Mouse (Mus musculus): Measurements from ENCODE around the gene Pik3c2b.

Pik3c2b gene

DNA sequence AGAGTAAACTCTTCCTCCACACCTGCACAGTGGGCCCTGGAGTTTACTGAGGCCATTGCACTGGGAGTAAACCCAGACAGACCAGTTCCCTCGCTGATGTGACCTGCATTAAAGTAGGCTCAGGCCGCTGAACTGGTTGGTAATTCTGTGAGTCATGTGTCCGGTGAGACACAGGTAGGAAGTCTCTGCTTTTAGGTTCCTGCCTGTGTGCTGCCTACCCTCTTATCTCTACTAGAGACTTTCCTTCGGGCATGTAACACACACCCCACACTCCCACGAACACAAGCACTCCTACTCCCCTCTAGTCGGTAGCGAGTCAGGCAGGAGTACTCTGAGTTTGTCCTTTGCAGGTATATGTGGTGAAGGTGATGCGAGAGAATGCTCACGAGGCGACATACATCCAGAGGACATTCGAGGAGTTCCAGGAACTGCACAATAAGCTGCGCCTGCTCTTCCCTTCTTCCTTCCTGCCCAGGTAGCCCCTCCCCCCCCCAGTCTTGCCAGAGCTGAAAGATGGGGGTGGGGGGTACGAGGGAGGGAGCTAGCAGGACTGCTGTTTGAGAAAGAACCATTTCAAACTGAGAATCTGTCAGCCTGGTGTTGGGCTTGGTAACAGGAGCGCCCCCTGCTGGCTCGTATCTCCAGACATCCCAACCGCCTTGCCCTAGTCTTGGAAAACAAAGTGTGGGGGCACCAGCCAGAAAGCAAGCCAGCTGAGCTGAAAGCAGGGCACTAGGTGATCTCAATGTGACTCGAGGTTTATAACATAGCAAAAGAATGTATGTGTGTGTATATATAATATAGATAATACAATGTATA lies 55.7 kb downstream of the Pik3c2b start:
- DNase-seq (ENCODE audit: low spot score in 2 of 2), result peak; percentile 35 to 65

DNA sequence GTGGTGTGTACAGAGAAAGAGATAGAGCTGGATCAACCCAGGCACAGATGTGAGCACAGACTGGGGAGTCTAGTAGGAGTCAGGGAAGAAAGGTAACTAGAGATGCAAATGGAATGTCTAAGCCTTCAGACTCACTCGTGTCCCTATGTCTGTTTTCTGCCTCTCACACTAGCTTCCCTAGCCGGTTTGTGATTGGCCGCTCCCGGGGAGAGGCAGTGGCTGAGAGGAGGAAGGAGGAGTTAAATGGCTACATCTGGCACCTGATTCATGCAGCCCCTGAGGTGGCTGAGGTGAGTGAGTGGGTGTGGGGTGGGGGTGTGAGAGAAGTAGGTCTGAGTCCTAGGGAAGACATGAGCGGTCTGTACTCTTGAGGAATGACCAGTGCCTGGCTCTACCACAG lies 56.6 kb downstream of the Pik3c2b start:
- no peak for DNase-seq (ENCODE audit: low spot score in 2 of 2)

- DNase-seq (ENCODE audit: low spot score in 2 of 2), result no peak
These were observed 57.8 kb downstream of the Pik3c2b start for GRCm38 (mm10) chr1:133103315-133103714.

- no peak for DNase-seq (ENCODE audit: low spot score in 2 of 2)
These were observed 58.4 kb downstream of the Pik3c2b start for GRCm38 (mm10) chr1:133103871-133104270.

DNA sequence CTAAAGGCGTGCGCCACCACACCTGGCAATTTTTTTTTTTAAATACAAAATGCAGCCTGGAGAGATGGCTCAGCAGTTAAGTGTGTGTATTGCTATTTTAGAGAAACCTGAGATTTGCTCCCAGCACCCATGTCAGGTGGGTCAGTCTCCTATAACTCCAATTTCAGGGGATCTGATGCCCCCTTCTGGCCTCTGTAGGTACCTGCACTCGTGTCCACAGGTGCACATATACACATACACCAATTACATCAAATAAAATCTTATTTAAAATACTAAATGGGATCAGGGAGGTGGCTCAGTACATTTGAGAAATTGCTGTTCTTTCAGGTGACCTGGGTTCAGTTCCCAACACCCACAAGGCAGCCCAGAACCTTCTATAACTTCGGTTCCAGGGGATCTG lies 70.6 kb downstream of the Pik3c2b start:
- DNase-seq (ENCODE audit: low spot score in 2 of 2), result no peak

- no peak for DNase-seq (ENCODE audit: low spot score in 2 of 2)
These were observed 72.7 kb downstream of the Pik3c2b start for GRCm38 (mm10) chr1:133118127-133118526.

GRCm38 (mm10) chr1:133118844-133119243 lies 73.4 kb downstream of the Pik3c2b start:
- DNase-seq (ENCODE audit: low spot score in 2 of 2), result no peak

DNA sequence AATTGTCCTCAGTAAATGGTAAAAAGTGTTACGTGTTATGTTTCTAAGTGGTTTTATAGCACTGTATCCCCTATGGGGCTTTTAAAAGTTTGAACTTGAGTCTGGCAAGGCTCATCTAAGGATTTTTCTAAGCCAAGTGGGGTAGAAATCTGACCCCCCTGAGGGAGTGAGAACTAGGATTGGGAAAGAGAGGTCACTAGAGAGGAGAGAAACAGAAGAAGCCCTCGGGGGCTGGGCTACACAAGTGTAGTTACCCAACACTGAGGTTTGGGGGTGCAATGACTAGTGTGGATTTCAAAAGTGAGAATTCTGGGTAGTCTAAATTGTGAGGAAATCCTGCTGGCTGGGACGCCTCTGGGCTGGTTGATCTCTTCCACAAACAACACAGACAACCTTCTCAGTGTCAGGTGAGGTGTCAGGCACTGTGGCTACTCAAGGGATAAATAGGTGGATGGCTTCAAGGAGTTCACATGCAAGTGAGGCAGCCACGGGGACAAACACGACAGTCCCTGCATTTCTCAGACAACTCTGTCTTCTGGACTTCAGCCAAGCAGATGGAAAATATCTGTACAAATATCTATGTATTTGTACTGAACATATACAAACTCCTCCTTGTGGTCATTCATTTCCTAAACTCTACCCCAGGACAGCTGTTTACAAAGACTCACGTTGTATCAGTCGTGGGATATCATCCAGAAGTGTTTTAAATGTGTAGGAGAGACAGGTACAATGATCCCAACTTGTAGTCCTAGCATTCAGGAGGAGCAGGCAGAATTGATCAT lies 74.7 kb downstream of the Pik3c2b start:
- DNase-seq (ENCODE audit: low spot score in 2 of 2), result peak in 1 of 2 experiments; percentile 5

- no peak for DNase-seq (ENCODE audit: low spot score in 2 of 2)
These were observed 75.8 kb downstream of the Pik3c2b start for GRCm38 (mm10) chr1:133121246-133121645.

- no peak for DNase-seq (ENCODE audit: low spot score in 2 of 2)
These were observed 78.7 kb downstream of the Pik3c2b start for GRCm38 (mm10) chr1:133124137-133124536.

GRCm38 (mm10) chr1:133125640-133126364 lies 80.3 kb downstream of the Pik3c2b start:
- no peak for DNase-seq (ENCODE audit: low spot score in 2 of 2)

DNA sequence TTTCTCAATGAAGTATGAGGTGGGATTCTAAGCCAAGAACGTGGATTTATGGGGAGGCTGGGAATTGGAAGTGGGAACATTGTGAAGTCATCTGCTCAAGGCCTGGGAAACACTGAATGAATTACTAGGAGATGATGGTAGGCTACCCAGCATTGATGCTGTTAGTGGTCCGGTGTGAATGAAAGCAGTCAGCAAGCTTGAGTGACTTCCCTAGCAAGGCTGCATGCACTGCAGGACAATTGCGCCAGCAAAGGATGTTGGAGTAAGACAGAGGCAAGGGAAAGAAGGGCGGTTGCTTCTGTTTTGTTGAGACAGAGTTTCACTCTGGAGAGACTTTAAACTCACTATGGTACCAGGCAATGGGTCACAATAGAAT lies 80.9 kb downstream of the Pik3c2b start:
- no peak for DNase-seq (ENCODE audit: low spot score in 2 of 2)

DNA sequence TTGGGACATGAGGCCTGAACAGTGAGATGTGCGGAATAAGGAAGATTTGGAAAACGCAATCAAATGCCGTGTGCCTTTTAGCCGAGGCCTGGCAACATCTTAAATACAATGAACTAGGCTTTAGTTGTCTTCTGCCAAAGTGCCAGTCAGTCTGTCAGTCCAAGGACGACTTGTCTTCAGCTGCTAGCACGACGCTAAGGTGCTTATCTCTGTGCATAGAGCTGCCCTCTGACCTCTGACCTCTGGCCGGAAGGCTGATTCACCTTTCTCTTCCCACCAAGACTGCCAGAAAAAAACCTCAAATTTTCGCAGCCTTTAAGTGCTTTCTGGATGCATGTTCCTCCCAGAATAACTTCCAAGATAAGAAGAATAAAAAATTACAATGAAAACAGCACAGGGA lies 81.9 kb downstream of the Pik3c2b start:
- DNase-seq (ENCODE audit: low spot score in 2 of 2), result no peak

GRCm38 (mm10) chr1:133129471-133130221 lies 84.2 kb downstream of the Pik3c2b start:
- no peak for DNase-seq (ENCODE audit: low spot score in 2 of 2)

GRCm38 (mm10) chr1:133130638-133131560 lies 85.4 kb downstream of the Pik3c2b start, which contains the start of gene Ppp1r15b:
Gene Ppp1r15b (plus strand): TSS chr1:133131143.
- DNase-seq (ENCODE audit: low spot score in 2 of 2), result peak; percentile 99 to 100

GRCm38 (mm10) chr1:133131561-133131905 lies 86.1 kb downstream of the Pik3c2b start:
- DNase-seq (ENCODE audit: low spot score in 2 of 2), result no peak

GRCm38 (mm10) chr1:133131936-133132335 lies 86.5 kb downstream of the Pik3c2b start:
- peak in 1 of 2 experiments; percentile 26 for DNase-seq (ENCODE audit: low spot score in 2 of 2)

DNA sequence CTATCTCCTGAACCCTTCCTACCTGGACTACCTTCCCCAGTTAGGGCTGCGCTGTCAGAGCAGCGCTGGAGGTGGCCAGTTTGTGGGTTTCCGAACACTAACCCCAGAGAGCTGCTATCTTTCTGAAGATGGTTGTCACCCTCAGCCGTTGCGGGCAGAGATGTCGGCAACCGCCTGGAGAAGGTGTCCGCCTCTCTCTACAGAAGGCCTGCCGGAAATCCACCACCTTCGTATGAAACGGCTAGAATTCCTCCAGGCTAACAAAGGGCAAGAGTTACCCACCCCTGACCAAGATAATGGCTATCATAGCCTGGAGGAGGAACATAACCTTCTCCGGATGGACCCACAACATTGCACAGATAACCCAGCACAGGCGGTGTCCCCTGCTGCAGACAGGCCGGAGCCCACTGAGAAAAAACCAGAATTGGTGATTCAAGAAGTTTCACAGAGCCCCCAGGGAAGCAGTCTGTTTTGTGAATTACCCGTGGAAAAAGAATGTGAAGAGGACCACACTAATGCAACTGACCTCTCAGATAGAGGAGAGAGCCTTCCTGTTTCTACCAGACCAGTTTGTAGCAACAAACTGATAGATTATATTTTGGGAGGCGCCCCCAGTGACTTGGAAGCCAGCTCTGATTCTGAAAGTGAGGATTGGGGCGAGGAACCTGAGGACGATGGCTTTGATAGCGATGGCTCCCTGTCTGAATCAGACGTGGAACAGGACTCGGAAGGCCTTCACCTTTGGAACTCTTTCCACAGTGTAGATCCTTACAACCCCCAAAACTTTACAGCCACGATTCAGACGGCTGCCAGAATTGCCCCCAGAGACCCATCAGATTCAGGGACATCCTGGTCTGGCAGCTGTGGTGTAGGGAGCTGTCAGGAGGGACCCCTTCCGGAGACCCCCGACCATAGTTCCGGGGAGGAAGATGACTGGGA lies 87.2 kb downstream of the Pik3c2b start:
- peak in 1 of 2 experiments; percentile 9 for DNase-seq (ENCODE audit: low spot score in 2 of 2)

DNA sequence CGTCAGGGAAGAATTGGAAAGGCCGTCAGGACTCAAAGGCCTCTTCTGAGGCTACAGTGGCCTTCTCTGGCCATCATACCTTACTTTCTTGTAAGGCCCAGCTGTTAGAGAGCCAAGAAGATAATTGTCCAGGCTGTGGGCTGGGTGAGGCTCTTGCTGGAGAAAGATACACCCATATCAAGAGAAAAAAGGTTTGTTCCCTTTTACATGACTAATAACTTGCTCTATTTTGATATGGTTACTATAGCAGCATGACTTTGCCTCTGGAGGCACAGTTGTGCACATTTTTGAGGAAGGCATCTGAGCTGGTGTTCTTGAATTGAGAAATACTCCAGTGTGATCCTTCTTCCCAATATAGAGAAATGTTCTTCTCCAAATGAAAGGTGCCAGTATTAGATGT lies 88.0 kb downstream of the Pik3c2b start:
- DNase-seq (ENCODE audit: low spot score in 2 of 2), result peak in 1 of 2 experiments; percentile 17
